Mouse (Mus musculus) liver, embryonic 15.5 days (tissue): ENCODE results near the gene Sall4. TPM values are rescaled to one million over a fixed set of nuclear protein-coding genes. Genes with fewer than 3 reads are reported as not detected.
A peak's percentile ranks its signal among the peaks of the same experiment; 100 is the strongest.
"Not testable (repeated sequence)": the region's sequence is repeated elsewhere in the genome, so short reads cannot be mapped to it uniquely, and the experiment has no call there.

ENCODE experiments used
- ATAC-seq: fragments of 200-750 bp; cut with Nextera tagmentation; 2 replicates; pipeline ENCODE4 v1.8.0; 2017; ENCODE audit warnings: moderate number of reproducible peaks, mild to moderate bottlenecking, moderate library complexity; ENCODE audit not compliant: insufficient read depth
- H3K27ac ChIP-seq: fragments of 300-500 bp; sonication (generic); replicated peaks from 2 replicates; pipeline ENCODE4 v1.5.1; 2015; ENCODE audit warnings: mild to moderate bottlenecking, inconsistent platforms
- H3K27me3 ChIP-seq: fragments of 300-500 bp; sonication (generic); 2 replicates; pipeline ENCODE4 v1.6.1; 2015; ENCODE audit warnings: mild to moderate bottlenecking, inconsistent platforms
- H3K36me3 ChIP-seq: fragments of 300-500 bp; sonication (generic); replicated peaks from 2 replicates; pipeline ENCODE4 v1.6.1; 2015; ENCODE audit warnings: moderate library complexity, mild to moderate bottlenecking, inconsistent platforms
- H3K4me1 ChIP-seq: fragments of 300-500 bp; sonication (generic); replicated peaks from 2 replicates; pipeline ENCODE4 v1.6.1; 2015; ENCODE audit warnings: inconsistent platforms
- H3K4me2 ChIP-seq: fragments of 300-500 bp; sonication (generic); 2 replicates; pipeline ENCODE4 v1.6.1; 2015; ENCODE audit warnings: moderate library complexity, mild to moderate bottlenecking, inconsistent platforms
- H3K4me3 ChIP-seq: fragments of 300-500 bp; sonication (generic); replicated peaks from 2 replicates; pipeline ENCODE4 v1.5.1; 2015; ENCODE audit warnings: mild to moderate bottlenecking, inconsistent platforms
- H3K9ac ChIP-seq: fragments of 300-500 bp; sonication (generic); 2 replicates; pipeline ENCODE4 v1.6.1; 2015; ENCODE audit warnings: moderate library complexity, mild to moderate bottlenecking, inconsistent platforms
- H3K9me3 ChIP-seq: fragments of 300-500 bp; sonication (generic); replicated peaks from 2 replicates; pipeline ENCODE4 v1.6.1; 2016; ENCODE audit warnings: inconsistent platforms
- WGBS: fragments of 180-500 bp; shearing (Covaris S2); methylation state at CpG from one replicate; pipeline ENCODE4 v1.1.7; 2015; ENCODE audit warnings: mixed read lengths; ENCODE audit not compliant: insufficient replicate concordance; 5-methylcytosine and 5-hydroxymethylcytosine counted together
- polyA plus RNA-seq: library from polyadenylated mRNA; unstranded; fragments of >200 nt; fragmentation: Nextera tagmentation; extraction: Ambion mirVana; gene quantifications from 2 replicates; pipeline ENCODE4 v1.2.1, GENCODE M21; 2015

Gene Sall4
- polyA plus RNA-seq, 1 experiment from 2014 or later, result 3.6 TPM

DNA sequence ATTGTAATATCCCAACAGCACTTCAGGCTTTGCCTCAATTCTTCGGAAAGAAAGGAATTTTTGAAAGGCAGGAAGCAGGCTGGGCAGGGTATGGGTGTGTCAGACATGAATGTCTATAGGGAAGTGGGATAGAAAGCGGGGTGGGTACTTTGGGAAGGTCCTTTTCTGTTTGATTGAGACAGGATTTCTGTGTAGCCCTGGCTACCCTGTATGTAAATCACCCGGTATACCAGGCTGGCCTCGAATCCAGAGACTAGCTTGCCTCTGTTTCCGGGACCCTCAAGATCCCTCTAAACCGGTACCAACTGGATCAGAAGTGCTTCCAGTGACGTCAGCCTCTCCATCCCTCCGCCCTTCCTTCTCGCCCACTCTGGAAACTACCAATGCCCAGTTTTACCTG, 6.6 kb downstream of the Sall4 start:
- H3K4me1 ChIP-seq, result peaks cover 5% of the 10 kb centered on the region; the same call in 1 of the 2 replicates
- ATAC-seq, result no peak
- WGBS, result 51% methylated on average over 9 of the region's 9 CpGs

DNA sequence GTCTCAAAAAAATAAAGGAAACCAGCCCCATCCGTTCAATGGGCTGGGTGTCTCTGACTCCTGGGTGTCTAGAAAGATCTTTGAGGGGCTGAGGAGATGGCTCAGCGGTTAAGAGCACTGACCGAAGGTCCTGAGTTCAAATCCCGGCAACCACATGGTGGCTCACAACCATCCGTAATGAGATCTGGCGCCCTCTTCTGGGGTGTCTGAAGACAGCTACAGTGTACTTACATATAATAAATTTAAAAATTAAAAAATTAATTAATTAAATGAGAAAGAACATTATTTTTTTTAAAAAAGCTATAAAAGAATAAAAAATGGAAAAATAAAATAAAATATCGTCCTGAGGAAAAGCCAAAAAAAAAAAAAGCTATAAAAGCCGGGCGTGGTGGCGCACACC, 23.3 kb downstream of the Sall4 start:
- not testable (repeated sequence) for ATAC-seq, H3K36me3 ChIP-seq, H3K4me1 ChIP-seq, H3K4me3 ChIP-seq, H3K9ac ChIP-seq, H3K27ac ChIP-seq, H3K4me2 ChIP-seq, H3K9me3 ChIP-seq
- WGBS, result 73% methylated on average over 10 of the region's 10 CpGs
- H3K27me3 ChIP-seq, result peaks cover 27% of the 10 kb centered on the region

More for the DNA sequence above, 6.6 kb downstream of the Sall4 start:
- no peak overlapping the region for H3K4me3 ChIP-seq
- H3K27me3 ChIP-seq, result peaks cover 52% of the 10 kb centered on the region
- H3K9ac ChIP-seq, result no peak overlapping the region
- H3K36me3 ChIP-seq, result no peaks in the 10 kb centered on the region
- H3K4me2 ChIP-seq, result no peak overlapping the region
- no peaks in the 10 kb centered on the region for H3K9me3 ChIP-seq
- H3K27ac ChIP-seq, result no peak overlapping the region

DNA sequence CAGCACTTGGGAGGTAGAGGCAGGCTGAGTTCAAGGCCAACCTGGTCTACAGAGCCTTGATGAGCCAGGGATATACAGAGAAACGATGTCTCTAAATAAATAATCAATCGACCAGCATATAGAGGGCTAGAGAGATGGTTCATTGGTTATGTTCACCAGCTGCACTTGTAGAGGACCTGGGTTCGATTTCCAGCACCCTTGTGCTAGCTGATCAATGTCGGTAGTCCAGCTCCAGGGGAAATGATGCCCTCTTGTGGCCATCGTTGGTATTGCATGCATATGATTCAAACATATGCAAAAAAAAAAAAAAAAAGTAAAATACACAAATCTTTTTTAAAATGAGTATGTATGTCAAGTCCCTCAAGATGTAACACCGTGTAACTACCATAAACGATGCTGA, 25.1 kb downstream of the Sall4 start:
- no peak overlapping the region for H3K9ac ChIP-seq
- H3K4me1 ChIP-seq, result no peaks in the 10 kb centered on the region
- no peak overlapping the region; the same call in 1 of the 2 replicates for H3K4me2 ChIP-seq
- 10% methylated on average over 7 of the region's 7 CpGs for WGBS
- peaks cover 27% of the 10 kb centered on the region for H3K27me3 ChIP-seq
- no peak for ATAC-seq
- no peak overlapping the region for H3K27ac ChIP-seq
- no peak overlapping the region for H3K4me3 ChIP-seq
- no peaks in the 10 kb centered on the region for H3K36me3 ChIP-seq
- H3K9me3 ChIP-seq, result no peaks in the 10 kb centered on the region

GRCm38 (mm10) chr2:168742059-168742627, 25.6 kb downstream of the Sall4 start, which contains the start of gene Atp9a:
Atp9a (minus strand) TSS chr2:168742409.
- Histone ChIP-seq H3K9ac (peak within 1 kb of the TSS; percentile 35; the same call in 1 of the 2 replicates), H3K4me1 (no peaks in the 10 kb centered on the region), H3K27me3 (peaks cover 27% of the 10 kb centered on the region), H3K4me2 (peak within 1 kb of the TSS; percentile 60), H3K36me3 (no peaks in the 10 kb centered on the region), H3K9me3 (no peaks in the 10 kb centered on the region), H3K4me3 (peak within 1 kb of the TSS; percentile 58), H3K27ac (no peak within 1 kb of the TSS)
- ATAC-seq, result peak; percentile 20; the same call in 1 of the 2 replicates
- WGBS, result 8% methylated on average over 33 of the region's 33 CpGs

GRCm38 (mm10) chr2:168741273-168742058, 26.3 kb downstream of the Sall4 start:
- no peak overlapping the region for H3K27ac ChIP-seq
- H3K27me3 ChIP-seq, result peaks cover 27% of the 10 kb centered on the region
- no peaks in the 10 kb centered on the region for H3K36me3 ChIP-seq
- H3K4me3 ChIP-seq, result peak overlapping the region; percentile 58
- H3K4me2 ChIP-seq, result peak overlapping the region; percentile 60
- H3K4me1 ChIP-seq, result no peaks in the 10 kb centered on the region
- peak; percentile 79 for ATAC-seq
- peak overlapping the region; percentile 35; the same call in 1 of the 2 replicates for H3K9ac ChIP-seq
- under 1% methylated on average over 63 of the region's 108 CpGs for WGBS
- H3K9me3 ChIP-seq, result no peaks in the 10 kb centered on the region

- H3K4me3 ChIP-seq, result no peak overlapping the region
- 81% methylated on average over 10 of the region's 10 CpGs for WGBS
- H3K4me1 ChIP-seq, result no peaks in the 10 kb centered on the region
- no peak for ATAC-seq
- no peak overlapping the region for H3K9ac ChIP-seq
- H3K27me3 ChIP-seq, result peaks cover 27% of the 10 kb centered on the region
- H3K36me3 ChIP-seq, result no peaks in the 10 kb centered on the region
- 0 out of 2 replicates have a peak overlapping the region, but pooled peaks have one; percentile 60 for H3K4me2 ChIP-seq
- H3K27ac ChIP-seq, result no peak overlapping the region
- no peaks in the 10 kb centered on the region for H3K9me3 ChIP-seq
These were observed 27.2 kb downstream of the Sall4 start for GRCm38 (mm10) chr2:168740496-168740895.

DNA sequence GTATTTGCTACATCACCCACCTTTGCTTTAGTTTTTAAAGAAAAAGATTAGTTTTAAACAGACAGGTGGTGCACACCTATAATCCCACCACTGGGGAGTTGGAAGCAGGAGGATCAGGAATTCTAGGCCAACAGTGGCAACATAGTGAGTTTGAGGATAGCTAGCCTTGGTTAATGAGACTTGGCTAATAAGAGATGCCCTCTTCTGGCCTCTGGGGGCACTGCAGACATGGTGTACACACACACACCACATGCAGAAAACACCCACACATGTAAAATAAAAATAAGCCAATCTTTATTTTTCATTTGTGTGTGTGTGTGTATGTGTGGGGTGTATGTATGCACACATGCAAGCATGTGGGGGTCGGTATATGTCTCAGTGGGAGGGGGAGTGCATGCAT, 28.9 kb downstream of the Sall4 start:
- H3K27ac ChIP-seq, result no peak overlapping the region
- H3K4me3 ChIP-seq, result no peak overlapping the region
- no peak overlapping the region for H3K4me2 ChIP-seq
- H3K27me3 ChIP-seq, result peaks cover 27% of the 10 kb centered on the region
- ATAC-seq, result no peak
- H3K4me1 ChIP-seq, result no peaks in the 10 kb centered on the region
- H3K9me3 ChIP-seq, result no peaks in the 10 kb centered on the region
- no peak overlapping the region for H3K9ac ChIP-seq
- no peaks in the 10 kb centered on the region for H3K36me3 ChIP-seq
- WGBS, result 78% methylated on average over 1 of the region's 1 CpGs

DNA sequence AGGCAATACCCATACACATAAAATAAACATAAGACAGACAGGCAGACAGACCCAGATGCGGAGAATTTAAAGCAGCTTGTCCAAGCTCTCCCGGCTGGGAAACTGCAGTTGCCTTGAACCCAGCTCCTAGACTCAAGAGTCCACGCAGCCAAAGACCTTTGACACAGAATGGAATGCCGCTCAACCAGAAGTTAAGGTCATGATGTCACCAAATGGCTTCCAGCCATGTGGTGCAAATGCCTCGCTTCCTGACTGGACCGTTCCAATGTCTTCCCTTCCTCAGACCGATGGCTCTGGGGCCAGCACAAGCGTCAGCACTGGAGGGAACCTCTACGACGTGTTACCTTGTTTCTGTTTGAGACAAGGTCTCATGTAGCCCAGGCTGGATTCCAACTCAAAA, 29.9 kb downstream of the Sall4 start:
- Histone ChIP-seq H3K4me2 (no peak overlapping the region), H3K27me3 (peaks cover 27% of the 10 kb centered on the region), H3K9me3 (no peaks in the 10 kb centered on the region), H3K4me1 (no peaks in the 10 kb centered on the region), H3K27ac (no peak overlapping the region), H3K9ac (no peak overlapping the region), H3K4me3 (no peak overlapping the region), H3K36me3 (no peaks in the 10 kb centered on the region)
- 74% methylated on average over 10 of the region's 10 CpGs for whole genome bisulfite sequencing
- no peak for ATAC-seq

DNA sequence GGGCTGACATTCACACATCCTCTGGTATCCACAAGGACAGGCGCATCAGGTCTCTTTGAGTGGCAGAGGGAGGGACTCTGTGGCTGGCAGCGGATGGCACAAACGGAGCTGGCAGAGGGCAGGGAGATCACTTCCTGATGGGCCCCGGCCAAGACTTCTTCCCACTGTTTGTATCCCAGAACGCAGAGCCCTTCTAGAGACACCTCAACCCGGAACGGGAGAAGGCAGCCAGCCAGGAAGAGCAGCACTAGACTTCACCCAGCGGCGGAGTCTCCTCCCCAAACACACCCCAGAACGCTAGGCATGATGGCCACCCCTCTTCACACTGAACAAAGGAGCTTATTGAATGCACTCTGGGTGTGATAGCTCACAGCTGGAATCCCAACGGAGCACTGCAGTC, 33.7 kb downstream of the Sall4 start:
- no peak overlapping the region for H3K4me3 ChIP-seq
- no peak for ATAC-seq
- 47% methylated on average over 11 of the region's 11 CpGs for WGBS
- no peaks in the 10 kb centered on the region for H3K36me3 ChIP-seq
- H3K9ac ChIP-seq, result no peak overlapping the region
- H3K4me1 ChIP-seq, result no peaks in the 10 kb centered on the region
- no peak overlapping the region for H3K4me2 ChIP-seq
- H3K27ac ChIP-seq, result no peak overlapping the region
- H3K9me3 ChIP-seq, result no peaks in the 10 kb centered on the region
- no peaks in the 10 kb centered on the region for H3K27me3 ChIP-seq

- no peak for ATAC-seq
- 69% methylated on average over 8 of the region's 8 CpGs for WGBS
These were observed 36.5 kb downstream of the Sall4 start for GRCm38 (mm10) chr2:168731258-168731657.

DNA sequence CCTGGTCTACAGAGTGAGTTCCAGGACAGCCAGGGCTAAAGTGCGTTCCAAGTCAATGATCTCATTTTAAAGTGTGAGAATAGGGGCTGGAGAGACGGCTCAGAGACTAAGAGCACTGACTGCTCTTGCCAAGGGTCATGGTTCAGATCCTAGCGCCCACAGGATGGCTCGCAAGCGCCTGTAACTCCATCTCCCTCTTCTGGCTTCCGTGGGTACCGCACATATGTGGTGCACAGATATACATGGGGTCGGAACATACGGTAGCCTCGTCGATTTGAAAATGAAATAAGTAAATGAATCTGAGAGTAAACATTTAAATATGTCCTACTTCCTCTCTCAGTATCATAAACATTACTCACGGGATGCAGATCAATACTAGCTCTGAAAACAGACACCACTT, 38.0 kb downstream of the Sall4 start:
- no peak overlapping the region for H3K4me3 ChIP-seq
- WGBS, result 68% methylated on average over 12 of the region's 12 CpGs
- ATAC-seq, result no peak
- H3K27me3 ChIP-seq, result no peaks in the 10 kb centered on the region
- no peak overlapping the region for H3K27ac ChIP-seq
- no peaks in the 10 kb centered on the region for H3K4me1 ChIP-seq
- no peak overlapping the region for H3K9ac ChIP-seq
- H3K36me3 ChIP-seq, result no peaks in the 10 kb centered on the region
- H3K4me2 ChIP-seq, result no peak overlapping the region
- no peaks in the 10 kb centered on the region for H3K9me3 ChIP-seq

More at GRCm38 (mm10) chr2:168731258-168731657, 36.5 kb downstream of the Sall4 start:
- Histone ChIP-seq H3K9me3 (no peaks in the 10 kb centered on the region), H3K4me1 (no peaks in the 10 kb centered on the region), H3K9ac (no peak overlapping the region), H3K36me3 (no peaks in the 10 kb centered on the region), H3K27ac (no peak overlapping the region), H3K27me3 (no peaks in the 10 kb centered on the region), H3K4me3 (no peak overlapping the region), H3K4me2 (no peak overlapping the region)
